Mouse (Mus musculus): ENCODE measurements around the gene Xpo4. TPM values are rescaled to one million over a fixed set of nuclear protein-coding genes. Genes with fewer than 3 reads are reported as not detected.
"Not testable (repeated sequence)": the region's sequence is repeated elsewhere in the genome, so short reads cannot be mapped to it uniquely, and the experiment has no call there.

Gene Xpo4
- total RNA-seq, 1 experiment from 2014 or later, result 30.0 TPM

- DNase-seq, result no peak
Measured at GRCm38 (mm10) chr14:57682751-57683150, 17.5 kb upstream of the Xpo4 start.

DNA sequence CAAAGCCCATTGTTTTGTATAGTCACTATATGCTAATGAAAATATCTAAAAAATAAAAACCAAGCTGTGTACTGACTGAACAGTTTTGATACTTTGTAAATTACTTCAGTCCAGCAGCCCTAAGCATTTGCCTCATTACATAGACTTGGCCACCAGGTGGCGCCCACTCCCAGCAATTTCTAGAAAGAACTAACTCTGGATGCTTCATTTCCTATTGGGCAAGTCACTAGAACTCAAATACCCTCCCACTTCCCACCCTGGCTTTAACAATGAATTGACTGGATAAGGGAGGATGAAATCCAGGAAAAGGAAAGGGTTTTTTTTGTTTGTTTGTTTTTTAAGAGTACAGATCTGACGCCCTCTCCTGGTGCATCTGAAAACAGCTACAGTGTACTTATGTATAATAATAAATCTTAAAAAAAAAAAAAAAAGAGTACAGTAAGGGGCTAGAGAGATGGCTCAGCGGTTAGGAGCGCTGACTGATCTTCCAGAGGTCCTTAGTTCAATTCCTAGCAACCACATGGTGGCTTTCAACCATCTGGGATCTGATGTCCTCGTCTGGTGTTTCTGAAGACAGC, 14.8 kb upstream of the Xpo4 start:
- peak; percentile 87 for DNase-seq

DNA sequence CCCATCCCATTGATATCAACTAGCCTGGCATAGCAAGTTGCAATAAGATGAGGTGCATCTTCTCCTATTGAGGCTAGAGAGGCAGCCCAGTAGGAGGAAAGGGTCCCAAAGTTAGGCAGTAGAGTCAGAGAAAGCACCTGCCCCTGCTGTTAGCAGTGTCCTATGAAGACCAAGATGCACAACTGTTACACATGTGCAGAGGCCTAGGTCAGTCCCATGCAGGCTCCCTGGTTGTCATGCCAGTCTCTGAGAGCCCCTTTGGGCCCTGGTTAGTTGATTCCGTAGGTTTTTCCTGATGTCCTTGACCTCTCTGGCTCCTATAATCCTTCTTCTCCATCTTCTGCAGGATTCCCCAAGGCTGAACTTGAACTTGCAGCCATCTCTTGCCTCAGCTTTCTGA, 14.3 kb upstream of the Xpo4 start:
- DNase-seq, result no peak

DNA sequence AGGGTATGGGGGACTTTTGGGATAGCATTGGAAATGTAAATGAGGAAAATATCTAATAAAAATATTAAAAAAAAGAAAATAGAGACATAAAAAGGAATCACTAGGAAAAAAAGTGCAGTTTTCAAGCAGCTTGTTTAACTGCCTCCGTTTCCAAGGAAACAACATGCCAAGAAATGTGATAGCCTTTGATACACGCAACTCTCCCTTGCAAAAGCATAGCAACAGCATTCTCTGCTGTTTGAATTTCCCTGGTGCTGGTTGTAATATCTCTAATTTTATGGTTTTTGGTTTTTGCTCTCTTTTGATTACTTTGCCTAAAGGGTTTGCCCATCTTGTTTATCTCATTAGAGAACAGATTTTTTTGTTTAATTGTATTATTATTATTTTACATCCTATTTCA, 10.3 kb upstream of the Xpo4 start:
- DNase-seq, result no peak

GRCm38 (mm10) chr14:57665628-57665950, 359 bp upstream of the Xpo4 start:
- no peak for DNase-seq

GRCm38 (mm10) chr14:57664311-57664821, 864 bp downstream of the Xpo4 start:
- DNase-seq, result peak; percentile 69

- DNase-seq, result no peak
Measured at GRCm38 (mm10) chr14:57663630-57664029, 1.6 kb downstream of the Xpo4 start.

- DNase-seq, result no peak
Measured at GRCm38 (mm10) chr14:57658301-57658700, 6.9 kb downstream of the Xpo4 start.

DNA sequence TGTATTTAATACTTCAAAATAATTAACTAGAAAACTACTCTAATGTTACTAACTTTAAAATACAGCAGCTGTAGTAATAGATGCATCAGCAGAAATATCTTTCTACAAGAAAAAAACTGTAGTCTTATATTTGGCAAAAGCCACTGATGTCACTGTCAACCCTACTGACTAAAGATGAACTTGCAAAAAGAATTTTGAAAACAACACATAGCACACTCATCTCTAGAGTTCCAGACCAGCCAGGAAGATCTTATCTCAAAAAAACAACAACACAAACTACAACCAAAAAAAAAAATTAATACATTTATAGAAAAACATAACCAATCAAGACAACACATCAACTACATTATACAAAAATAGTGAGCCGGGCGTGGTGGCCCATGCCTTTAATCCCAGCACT, 7.7 kb downstream of the Xpo4 start:
- DNase-seq, result no peak

GRCm38 (mm10) chr14:57656519-57656918, 8.7 kb downstream of the Xpo4 start:
- DNase-seq, result not testable (repeated sequence)

- no peak for DNase-seq
Measured at GRCm38 (mm10) chr14:57649501-57649900, 15.7 kb downstream of the Xpo4 start.

DNA sequence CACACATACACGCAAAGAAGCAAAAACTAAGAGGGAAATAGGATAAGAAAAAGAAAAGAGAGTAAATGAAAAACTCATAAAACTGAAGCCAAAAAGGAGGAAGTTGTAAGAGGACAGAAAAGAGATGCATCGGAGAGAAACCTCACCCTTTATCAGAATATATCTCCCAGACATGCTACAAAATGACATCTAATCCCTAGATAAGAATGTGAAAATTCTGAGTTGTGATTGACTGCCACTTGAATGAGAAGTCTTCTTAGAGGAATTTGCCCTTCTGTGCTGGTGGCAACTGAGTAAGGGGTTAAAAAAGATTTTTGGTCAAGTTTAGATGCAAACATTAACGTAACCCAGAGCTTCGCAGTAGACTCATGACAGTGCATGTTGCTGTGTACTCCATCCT, 19.1 kb downstream of the Xpo4 start:
- no peak for DNase-seq

GRCm38 (mm10) chr14:57639153-57639552, 26.1 kb downstream of the Xpo4 start:
- DNase-seq, result no peak

GRCm38 (mm10) chr14:57634141-57634540, 31.1 kb downstream of the Xpo4 start:
- DNase-seq, result peak; percentile 64

DNA sequence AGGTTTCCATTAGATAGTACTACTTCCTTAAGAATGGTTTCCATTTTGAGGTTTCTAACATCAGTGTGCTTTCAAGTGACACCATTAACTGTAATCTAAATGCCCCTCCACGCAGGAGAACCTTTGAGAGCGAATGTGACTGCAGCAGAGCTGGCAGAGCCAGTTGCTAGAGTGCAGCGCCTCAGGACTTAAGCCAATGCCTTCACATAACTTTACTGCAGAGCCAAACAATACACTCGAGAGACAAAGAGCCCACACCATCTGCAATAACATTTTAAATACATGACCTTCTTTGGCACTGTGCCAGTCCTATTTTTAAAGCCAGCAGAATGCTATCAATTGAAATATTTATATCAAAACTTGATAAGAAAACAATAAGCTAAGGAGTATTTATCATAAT, 35.6 kb downstream of the Xpo4 start:
- DNase-seq, result no peak

- no peak for DNase-seq
Measured at GRCm38 (mm10) chr14:57622934-57623333, 42.3 kb downstream of the Xpo4 start.

GRCm38 (mm10) chr14:57621699-57622098, 43.5 kb downstream of the Xpo4 start:
- no peak for DNase-seq

DNA sequence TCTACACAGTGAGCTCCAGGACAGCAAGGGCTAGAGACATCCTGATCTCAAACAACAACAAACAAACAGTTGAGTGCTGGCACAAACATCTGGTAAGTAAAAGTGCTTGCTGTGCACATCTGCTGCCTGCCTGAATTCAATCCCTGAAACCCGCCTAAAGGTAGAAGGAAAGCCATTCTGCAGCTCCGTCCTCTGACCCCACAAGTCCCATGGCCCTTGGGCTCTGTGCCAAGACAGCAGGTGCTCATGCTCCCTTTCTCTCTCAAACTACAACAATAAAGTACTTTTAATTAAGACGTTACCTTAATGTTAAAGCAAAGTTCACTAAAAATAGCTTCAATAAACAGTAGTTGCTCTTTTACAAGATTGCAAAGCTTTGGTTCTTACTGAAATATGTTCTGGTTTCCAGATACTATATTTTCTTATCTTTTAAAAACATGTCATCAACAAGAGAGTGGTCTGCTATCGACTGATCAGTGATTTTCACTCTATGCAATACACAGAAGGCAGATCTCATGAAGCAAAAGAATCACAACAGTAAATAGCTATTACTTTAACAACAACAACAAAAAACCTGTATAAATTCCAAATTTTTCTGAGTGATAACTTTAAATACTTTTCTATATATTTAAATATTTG, 44.5 kb downstream of the Xpo4 start:
- no peak for DNase-seq

GRCm38 (mm10) chr14:57619487-57619886, 45.7 kb downstream of the Xpo4 start:
- DNase-seq, result peak; percentile 65

- no peak for DNase-seq
Measured at GRCm38 (mm10) chr14:57617675-57618074, 47.6 kb downstream of the Xpo4 start.

- no peak for DNase-seq
Measured at GRCm38 (mm10) chr14:57616339-57616965, 48.8 kb downstream of the Xpo4 start.

- DNase-seq, result no peak
Measured at GRCm38 (mm10) chr14:57615828-57616227, 49.4 kb downstream of the Xpo4 start.

DNA sequence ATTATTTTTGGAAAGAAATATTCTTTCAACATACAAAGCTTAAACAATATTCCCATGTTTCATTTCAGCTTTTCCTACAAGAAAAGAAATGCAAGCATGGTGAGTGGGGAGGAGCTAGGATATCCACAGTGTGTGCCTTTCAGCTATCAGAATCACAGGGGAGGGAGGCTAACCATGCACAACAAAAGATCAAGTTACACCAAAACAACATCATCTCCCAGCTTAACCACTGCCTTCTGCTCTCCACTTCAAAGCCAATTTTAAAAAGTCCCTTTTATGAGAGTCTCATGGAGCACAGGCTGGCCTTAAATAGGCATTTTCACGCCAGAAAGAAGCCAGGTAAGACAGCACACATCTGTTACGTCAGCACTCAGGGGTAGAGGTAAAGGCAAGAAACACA, 54.2 kb downstream of the Xpo4 start:
- no peak for DNase-seq

DNA sequence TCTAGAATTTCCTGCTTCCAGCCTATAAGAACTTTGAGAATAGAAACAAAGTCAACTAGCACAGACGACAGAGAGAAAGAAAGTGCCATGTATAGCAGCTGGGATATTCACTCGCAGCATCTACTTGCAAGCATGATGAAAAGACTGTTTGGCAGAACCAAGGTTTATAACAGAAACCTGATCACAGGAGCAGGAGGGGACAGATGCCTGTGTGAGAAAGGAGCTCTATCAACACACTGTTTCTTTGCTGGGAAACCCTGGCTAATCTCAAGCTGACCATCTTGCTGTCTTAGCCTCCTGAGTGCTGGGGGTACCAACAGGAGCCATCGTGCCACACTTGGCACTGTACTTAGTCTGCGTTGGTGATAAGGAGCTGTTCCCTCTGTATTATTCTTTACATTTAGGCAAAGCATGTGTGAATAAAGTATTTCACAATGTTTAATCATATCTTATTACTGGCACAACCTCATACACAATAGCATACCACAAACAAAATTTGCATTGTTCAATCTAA, 55.4 kb downstream of the Xpo4 start:
- no peak for DNase-seq
